Mouse (Mus musculus): ENCODE measurements around the gene Smoc1.

Gene Smoc1

DNA sequence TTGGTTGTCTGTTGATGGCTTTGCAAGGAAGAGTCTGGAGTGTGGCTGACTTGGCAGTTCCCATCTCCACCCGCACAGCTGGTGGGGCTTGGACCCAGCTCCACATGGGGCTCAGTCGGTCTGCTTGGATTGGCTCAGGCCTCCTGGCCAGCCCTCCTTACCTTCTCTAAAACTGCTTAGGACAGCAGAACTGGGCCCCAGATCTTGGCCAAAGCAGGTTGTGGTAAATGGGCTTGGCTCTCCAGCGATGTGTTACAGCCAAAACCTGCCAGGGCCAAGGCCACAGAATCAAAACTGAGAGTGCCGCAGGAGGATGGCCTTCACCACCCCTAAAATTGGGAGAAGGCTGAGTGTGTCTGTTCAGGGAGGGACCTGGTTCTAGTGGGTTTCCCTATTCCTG lies 147.3 kb downstream of the Smoc1 start:
- DNase-seq: no peak

DNA sequence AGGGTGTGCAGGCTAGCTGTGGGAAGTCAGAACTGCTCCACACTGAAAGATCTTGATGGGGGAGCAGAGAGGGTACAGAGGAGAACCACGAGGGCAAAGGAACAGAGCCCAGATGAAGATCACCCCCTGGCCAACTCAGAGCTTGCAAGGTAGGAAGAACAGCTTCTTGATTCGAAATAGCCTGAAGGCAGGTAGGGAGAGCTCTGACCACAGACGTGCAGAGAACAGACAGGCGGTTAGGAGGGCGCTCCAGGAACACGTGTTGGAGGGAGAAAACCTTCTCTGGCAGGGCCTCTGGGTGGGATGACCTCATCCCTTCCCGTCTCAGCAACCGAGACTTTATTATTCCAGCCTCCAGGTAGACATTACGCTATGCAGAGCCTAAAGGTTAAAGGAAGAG lies 148.6 kb downstream of the Smoc1 start:
- no peak for DNase-seq

DNA sequence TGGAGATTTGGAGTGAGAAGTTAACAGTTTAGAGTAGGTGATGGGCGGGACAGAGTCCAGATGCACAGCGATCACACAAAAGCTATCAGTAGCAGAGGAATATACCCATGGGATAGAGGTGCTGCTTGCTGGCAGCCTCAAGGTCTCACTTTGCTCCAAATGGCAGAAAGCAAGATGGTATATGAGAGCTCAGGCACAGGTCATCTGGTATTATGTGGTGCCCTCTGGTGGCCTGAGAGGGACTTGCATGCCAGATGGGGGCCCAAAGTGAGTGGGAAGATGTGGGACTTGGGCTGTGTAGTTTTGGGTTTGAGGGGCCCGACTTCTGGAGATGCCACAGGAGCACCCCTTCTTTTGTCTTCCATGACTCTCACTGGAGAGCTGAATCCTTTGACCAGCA lies 155.5 kb downstream of the Smoc1 start:
- peak; percentile 59 for DNase-seq

DNA sequence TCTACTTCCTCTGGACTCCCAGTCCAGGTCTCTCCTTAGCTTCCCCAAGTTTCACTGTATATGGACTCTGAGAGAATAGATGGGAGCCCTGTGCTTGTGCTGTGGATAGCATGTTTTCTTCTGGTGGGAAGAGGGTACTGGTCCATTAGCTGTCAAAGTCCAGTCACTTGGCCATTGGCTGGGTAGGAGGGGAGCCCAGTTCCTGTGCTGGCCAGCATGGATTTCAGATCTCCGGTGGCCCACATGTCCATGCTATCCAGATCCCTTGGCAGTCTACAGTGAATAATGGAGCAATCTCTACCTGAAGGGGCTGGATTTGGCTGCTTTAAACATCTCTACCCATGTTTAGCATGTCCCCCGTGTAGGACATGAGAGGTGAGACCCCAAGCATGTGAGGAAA lies 158.4 kb downstream of the Smoc1 start:
- DNase-seq: no peak

DNA sequence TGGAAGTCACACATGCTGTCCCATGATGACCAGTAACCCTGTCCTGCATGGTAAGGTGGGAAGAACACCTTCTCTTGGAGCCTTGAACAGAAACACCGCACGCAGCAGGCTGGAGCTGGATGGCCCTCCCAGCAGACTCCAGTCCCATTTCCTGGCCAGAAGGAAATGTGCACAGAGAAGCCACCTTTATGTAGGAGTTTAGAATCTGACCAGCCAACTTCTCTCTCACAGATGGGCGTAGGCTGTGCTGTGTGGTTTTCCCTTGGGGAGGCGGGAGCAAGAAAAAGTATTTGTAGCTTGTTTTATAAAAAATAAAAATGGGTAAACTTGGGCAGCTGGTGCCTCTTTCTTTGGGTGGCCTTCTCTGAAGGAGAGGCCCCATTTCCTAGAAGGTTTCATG lies 159.5 kb downstream of the Smoc1 start:
- DNase-seq: no peak

DNA sequence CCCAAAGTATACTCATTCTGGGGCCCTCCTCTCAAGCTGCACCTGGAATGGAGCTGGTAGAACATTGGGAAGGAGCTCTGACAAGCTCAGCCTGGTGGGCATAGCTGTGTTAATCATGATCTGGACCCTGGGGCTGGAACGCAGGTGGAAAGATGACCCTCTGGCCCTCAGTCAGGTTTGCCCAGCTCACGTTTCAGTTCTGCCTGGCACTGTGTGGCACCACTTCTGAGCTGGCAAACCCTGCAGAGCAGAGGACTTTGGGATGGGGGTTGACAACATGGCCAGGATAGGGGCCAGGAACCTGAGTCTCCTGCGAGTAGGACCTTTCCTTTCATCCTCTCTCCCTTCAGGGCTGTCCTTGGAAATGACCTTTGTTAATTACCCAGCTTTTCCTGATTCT lies 160.1 kb downstream of the Smoc1 start:
- no peak for DNase-seq

DNA sequence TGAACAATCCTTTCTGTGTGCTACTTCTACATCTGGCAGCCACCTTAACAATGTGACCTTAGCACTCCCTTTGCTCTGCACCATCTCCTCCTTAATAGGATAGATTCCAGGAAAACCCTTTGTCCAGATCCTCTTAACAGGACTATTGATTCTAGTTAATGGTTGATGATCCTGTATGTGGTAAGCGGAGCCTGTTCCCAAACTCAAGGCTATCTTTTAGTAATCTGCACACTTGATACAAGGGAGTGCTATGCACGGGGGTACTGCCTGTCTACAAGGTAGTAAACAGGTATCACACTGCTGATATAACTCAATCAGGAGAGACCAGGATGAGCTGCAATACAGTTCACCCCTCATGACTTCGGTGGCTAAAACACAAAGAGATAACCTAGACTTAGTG lies 161.8 kb downstream of the Smoc1 start:
- no peak for DNase-seq

GRCm38 (mm10) chr12:81188996-81189395 lies 162.4 kb downstream of the Smoc1 start:
- DNase-seq: no peak

GRCm38 (mm10) chr12:81189636-81190035 lies 163.0 kb downstream of the Smoc1 start:
- no peak for DNase-seq

DNA sequence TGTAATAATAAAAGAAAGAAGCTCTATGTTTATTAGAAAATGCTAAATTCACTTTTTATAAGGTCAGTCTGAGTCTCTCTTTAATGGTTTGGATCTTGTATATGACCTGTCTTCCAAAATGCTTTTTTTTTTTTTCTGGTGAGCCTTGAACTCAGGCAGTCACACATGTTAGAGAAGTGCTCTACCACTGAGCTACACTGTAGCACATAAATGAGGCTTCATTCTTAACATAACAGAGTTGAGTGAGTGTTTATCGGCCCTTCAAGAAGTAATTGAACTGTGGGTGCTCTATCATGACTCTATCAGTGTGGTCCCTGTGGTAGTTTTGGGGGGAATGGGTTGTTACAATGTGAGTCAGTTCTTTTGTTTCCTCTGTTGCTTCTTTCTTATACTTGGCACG lies 167.4 kb downstream of the Smoc1 start:
- no peak for DNase-seq

DNA sequence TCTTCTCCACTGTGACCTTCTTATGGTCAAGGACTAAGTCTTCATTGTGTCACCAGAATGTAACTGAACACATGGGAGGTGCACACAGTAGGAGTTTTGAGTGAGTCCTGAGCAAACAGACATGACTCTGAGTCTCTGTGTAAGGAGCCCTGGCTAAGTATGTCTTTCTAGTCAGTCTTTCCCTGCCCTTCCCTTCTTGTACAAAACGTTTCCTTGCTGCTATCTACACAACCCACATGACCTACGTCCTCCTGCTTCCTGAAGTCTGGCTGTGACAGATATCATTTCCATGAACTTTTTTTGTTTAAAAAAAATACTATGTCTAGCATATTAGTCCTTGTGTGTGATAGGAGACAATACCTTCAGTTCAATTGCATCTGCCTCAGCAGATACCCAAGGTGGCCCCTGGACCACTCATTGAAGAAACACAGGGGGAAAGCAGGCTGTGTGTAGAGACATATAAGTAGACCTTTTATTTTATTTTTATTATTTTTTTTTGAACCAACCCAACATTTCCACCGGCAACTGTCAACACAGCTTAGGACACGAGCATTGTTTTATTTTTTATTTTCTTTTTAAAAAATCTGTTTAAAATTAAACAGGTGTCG lies 171.0 kb downstream of the Smoc1 start:
- DNase-seq: no peak

- peak; percentile 61 for DNase-seq
These were observed 172.8 kb downstream of the Smoc1 start for GRCm38 (mm10) chr12:81199280-81199955.

DNA sequence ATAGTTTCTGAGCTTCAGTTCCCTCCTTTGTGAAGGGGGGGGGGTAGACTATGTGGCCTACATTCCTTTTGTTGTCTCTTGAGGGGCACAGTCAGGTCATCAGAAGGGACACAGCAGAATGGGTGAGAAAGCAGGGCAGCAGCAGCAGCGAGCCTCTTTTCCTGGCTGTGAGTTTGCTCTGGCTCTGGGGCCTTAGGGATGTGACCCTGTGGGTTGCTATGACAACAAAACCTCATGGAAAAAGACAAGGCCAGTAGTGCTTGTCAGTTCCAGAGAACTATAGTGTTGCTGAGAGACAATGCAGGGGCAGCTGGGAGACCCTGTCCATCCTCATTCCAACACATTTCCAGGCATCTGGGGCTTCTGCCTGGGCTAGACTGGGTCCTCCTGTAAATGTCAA lies 176.6 kb downstream of the Smoc1 start:
- no peak for DNase-seq

GRCm38 (mm10) chr12:81205619-81206560 lies 179.3 kb downstream of the Smoc1 start:
- peak; percentile 50 for DNase-seq

DNA sequence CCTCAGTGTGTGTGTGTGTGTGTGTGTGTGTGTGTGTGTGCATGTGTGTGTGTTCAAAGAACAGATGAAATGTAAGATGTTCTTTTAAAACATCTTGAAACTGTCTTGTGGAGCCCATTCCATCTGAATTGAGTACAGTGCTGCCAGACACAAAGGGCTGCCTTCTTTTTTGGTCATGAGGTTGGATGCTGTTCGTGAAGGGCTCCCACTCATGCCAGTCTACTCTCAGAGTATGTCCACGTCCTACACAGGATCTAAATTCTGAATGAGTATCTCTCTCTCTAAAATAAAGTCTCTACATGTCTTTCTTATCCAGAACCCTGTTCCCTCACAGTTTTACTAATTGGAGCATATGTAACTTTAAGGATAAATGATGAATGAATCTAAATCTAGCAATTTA lies 182.0 kb downstream of the Smoc1 start:
- DNase-seq: no peak

DNA sequence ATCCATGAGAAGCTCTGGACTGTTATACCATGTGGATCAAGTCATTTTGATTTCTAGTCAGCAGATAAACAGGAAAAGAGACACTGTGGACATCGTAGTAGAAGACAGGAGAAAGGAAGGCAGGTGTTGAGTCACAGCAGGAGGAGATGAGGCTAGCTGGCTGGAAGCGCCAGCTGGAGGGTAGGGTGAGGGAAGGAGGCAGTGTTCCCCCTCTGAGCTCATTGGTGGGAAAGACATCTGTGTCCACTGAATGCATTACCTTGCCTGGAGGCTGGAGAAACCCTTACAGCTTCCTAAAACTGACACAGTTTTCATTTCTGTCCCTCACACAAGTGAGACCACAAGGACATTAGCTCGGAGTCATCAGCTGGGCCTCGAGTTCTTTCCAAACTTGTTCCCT lies 192.7 kb downstream of the Smoc1 start:
- DNase-seq: no peak

DNA sequence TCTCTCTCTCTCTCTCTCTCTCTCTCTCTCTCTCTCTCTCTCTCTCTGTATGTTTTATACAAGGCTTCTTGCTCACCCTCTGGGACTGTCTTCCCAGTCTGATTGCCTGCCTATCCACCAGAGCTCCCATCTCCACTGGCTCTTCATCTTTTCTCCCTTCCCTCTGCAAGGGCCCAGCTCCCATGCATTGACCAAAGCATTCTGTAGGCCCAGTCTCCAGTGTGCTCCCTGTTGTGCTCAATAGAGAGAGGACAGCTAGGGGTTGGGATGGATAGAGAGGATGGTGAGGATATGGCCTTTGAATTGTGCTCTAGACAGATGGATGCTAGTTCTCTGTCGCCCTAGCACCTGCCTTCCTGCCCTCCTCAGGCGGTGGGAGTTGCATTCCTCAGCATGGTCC lies 196.7 kb downstream of the Smoc1 start:
- DNase-seq: no peak

DNA sequence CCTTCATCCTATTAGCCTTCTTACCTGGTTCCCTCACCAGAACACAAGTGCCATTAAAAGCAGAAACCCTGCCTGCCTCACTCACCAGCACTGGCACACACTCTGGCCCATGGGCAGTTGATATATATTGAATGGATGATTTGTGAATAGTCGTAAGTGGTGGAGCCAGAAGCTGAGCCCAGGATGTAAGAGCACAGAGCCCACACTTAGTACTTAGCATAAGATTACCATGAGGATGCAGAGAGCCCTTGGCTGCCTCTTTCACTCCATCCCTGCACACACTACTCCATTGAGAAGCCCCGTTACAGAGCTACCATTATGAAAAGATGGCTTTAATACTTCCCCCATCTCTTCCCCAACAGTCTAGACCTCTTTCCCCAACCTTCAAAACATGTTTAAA lies 198.2 kb downstream of the Smoc1 start:
- DNase-seq: no peak

- no peak for DNase-seq
These were observed 199.5 kb downstream of the Smoc1 start for GRCm38 (mm10) chr12:81225966-81226577.

GRCm38 (mm10) chr12:81226590-81226989 lies 200.0 kb downstream of the Smoc1 start:
- no peak for DNase-seq

DNA sequence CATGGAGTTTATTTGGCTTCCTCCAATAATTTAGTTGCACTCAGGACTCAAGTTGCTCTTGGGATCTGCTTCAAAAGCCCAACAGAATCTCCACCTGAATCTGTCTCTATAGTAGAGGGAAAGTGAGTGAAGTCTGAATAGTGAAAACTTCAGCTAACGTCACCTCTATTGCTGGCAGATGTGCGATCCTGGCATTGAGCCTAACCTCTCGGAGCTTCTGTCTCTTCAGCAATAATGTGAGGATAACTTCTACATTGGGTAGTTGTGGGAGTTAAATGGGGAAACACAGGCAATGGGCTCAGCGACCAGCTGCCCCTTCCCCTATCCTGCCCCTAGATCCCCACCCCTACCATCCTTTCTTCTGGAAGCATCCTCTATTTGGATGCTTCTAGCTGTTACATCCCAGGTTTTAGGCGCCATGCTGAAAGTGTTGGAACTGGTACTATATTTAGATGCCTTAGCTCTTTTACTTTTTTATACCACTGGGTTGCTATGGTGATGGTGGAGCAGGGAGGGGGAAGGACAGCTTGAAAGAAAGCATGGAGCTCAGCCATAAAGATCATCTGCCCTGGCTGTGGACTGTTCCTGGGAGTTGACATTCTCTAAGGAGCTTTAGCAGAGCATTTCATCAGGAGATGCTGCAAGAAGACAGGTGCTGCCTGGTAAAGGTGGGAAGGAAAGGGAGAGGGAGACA lies 201.3 kb downstream of the Smoc1 start:
- no peak for DNase-seq

DNA sequence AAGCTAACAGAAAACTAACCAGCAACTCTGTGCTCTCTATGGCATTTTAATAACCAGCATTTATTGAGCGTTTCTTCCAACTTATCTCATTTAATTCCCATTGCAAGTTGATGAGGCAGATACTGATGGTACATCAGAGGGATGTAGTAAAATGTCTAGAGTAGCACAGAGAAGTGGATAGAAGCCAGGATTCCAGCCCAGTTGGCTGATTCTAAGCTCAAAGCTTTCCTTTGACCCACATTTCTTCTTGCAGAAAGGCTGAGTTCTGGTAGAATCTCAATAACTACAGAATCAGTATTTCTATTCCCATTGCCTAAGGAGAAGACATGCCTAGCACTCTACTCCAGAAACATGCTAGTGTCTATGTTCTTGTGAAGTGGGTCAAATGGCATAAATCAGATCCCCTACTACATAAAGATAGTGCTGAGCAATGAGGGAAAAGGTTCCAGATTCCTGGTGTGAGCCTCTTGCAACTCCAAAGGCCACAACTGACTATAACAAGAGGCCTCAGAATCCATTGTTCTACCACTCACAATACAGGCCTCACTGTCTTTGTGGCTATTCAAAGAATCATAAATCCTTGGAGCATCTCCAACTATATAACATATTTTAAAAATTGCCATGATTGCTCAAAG lies 207.3 kb downstream of the Smoc1 start:
- no peak for DNase-seq
